Mouse (Mus musculus): ENCODE measurements at regions not wholly inside any gene's neighbourhood (a gene's known extent, or its start where the extent isn't known, plus 50 kb on each side); places are given as distances from the start of the nearest gene placed in this dataset.

DNA sequence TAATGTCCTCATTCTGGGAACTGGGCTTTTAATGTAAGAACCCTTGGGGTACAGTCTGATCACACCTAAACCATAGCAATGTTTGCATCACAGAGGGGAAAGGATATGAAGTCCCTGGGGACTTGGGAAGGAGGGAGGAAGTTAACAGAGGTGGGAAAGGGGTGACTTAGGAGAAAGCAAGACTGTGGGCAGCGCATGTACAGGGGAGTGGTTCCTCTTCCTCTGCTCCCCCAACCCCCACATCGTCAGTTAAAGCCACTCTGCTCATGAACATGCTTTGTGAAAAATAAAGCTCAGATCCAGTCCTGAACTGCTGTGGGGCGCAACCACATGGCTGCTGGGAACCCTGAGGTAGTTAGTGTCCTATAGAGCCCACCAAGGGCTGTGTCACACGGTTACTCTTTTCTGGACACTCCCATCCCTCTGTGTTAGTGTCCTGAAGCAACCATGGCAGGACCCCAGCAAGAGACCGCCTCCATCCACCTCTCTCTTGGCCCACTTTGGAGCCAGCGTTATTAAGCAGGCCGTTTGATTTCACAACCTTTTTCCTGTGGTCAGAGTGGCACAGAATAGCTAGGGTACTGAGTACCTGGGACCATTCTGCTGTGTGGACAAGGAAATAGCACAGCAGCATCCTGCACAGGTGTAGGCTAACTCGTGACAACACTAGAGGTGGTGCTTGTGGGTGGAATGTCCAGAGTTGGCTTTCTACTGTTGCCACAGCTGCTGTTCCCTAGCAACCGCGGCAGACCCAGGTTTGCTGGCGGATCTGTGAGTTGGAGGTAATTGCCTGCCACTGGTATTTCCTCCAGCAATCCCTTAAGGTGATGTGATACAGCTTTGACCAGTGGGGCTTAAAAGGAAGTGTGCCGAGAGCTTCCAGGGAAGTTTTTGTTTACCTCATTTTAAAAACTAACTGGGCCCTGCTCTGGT lies 50.3 kb upstream of the Cpeb4 start:
- no peaks in the 10 kb centered on the region for H3K36me3 ChIP-seq (ENCODE audit: control insufficient read depth, insufficient read depth)
- H3K4me2 ChIP-seq (ENCODE audit: low read depth) = peak overlapping the region; percentile 24
- no peak overlapping the region for H3K4me3 ChIP-seq
- H3ac ChIP-seq (ENCODE audit: control insufficient read depth, insufficient read length) = no peak overlapping the region
- TF ChIP-seq TCF12 (IDR thresholded peaks at IDR 0.05; ENCODE audit: insufficient read depth, poor library complexity, severe bottlenecking) (no peak), CEBPB (IDR thresholded peaks at IDR 0.05; ENCODE audit: insufficient read depth, poor library complexity, severe bottlenecking) (no peak), POLR2A (IDR thresholded peaks at IDR 0.05; ENCODE audit: insufficient read length, low read depth) (no peak), POLR2AphosphoS2 (IDR thresholded peaks at IDR 0.05; ENCODE audit: insufficient read length, low read depth) (no peak), MAX (IDR thresholded peaks at IDR 0.05; ENCODE audit: low read depth) (no peak), SRF (IDR thresholded peaks at IDR 0.05; ENCODE audit: control insufficient read depth, insufficient read length, low read depth) (no peak), REST (IDR thresholded peaks at IDR 0.05; ENCODE audit: insufficient read depth, insufficient read length) (no peak), TCF3 (IDR thresholded peaks at IDR 0.05; ENCODE audit: insufficient read length, low read depth) (no peak), MYOD1 (IDR thresholded peaks at IDR 0.05; ENCODE audit: control insufficient read depth in 1 of 3, insufficient read length in 2 of 3, low read depth in 2 of 3) (no peak)
- H3K27me3 ChIP-seq (ENCODE audit: control insufficient read depth, insufficient read depth, insufficient read length) = no peaks in the 10 kb centered on the region
- no peaks in the 10 kb centered on the region for H3K79me2 ChIP-seq (ENCODE audit: control insufficient read depth, insufficient read depth)

All from myocyte (in vitro differentiated cells).